Mouse (Mus musculus) stomach, postnatal 0 days (tissue): ENCODE results near the gene Crls1. TPM values are rescaled to one million over a fixed set of nuclear protein-coding genes. Genes with fewer than 3 reads are reported as not detected.

Source experiments
- ATAC-seq: fragments of 200-750 bp; cut with Nextera tagmentation; 2 replicates; pipeline ENCODE4 v1.8.0; 2017; ENCODE audit not compliant: low FRiP score, low TSS enrichment
- DNase-seq: peaks from one replicate; pipeline ENCODE4 v3.0.0-alpha.2; 2016; ENCODE audit warnings: low spot score
- H3K27ac ChIP-seq: fragments of 300-500 bp; sonication (generic); replicated peaks from 2 replicates; pipeline ENCODE4 v1.5.1; 2014; ENCODE audit warnings: mild to moderate bottlenecking, control low read depth
- H3K27me3 ChIP-seq: fragments of 300-500 bp; sonication (generic); 2 replicates; pipeline ENCODE4 v1.6.1; 2014; ENCODE audit warnings: low read length; ENCODE audit not compliant: control insufficient read depth, insufficient read depth
- H3K36me3 ChIP-seq: fragments of 300-500 bp; sonication (generic); 2 replicates; pipeline ENCODE4 v1.6.1; 2014; ENCODE audit warnings: low read length, mixed read lengths; ENCODE audit not compliant: control insufficient read depth, insufficient read depth
- H3K4me1 ChIP-seq: fragments of 300-500 bp; sonication (generic); replicated peaks from 2 replicates; pipeline ENCODE4 v1.6.1; 2014; ENCODE audit warnings: antibody characterized with exemption; ENCODE audit not compliant: control insufficient read depth, insufficient read depth
- H3K4me2 ChIP-seq: fragments of 300-500 bp; sonication (generic); replicated peaks from 2 replicates; pipeline ENCODE4 v1.6.1; 2014; ENCODE audit warnings: low read depth, mild to moderate bottlenecking, control low read depth, moderate library complexity
- H3K4me3 ChIP-seq: fragments of 300-500 bp; sonication (generic); 2 replicates; pipeline ENCODE4 v1.5.1; 2014; ENCODE audit warnings: low read depth, low read length, control low read depth
- H3K9ac ChIP-seq: fragments of 300-500 bp; sonication (generic); 2 replicates; pipeline ENCODE4 v1.6.1; 2014; ENCODE audit warnings: mild to moderate bottlenecking, low read length, control low read depth, mixed read lengths
- H3K9me3 ChIP-seq: fragments of 300-500 bp; sonication (generic); 2 replicates; pipeline ENCODE4 v1.6.1; 2016; ENCODE audit warnings: low read length; ENCODE audit not compliant: control insufficient read depth
- CTCF ChIP-seq: IDR thresholded peaks from 2 replicates; pipeline ENCODE4 v1.5.1; 2016; ENCODE audit warnings: antibody characterized with exemption, low read depth, mild to moderate bottlenecking, moderate library complexity
- EP300 ChIP-seq: optimal IDR thresholded peaks from 2 replicates; pipeline ENCODE3; 2016; ENCODE audit warnings: antibody characterized with exemption
- WGBS: fragments of 180-500 bp; shearing (Covaris S2); extraction: QIAGEN DNeasy Blood & Tissue Kit; methylation state at CpG from one replicate; pipeline ENCODE4 v1.1.7; 2014; 5-methylcytosine and 5-hydroxymethylcytosine counted together
- polyA plus RNA-seq: library from polyadenylated mRNA; unstranded; fragments of >200 nt; fragmentation: Nextera tagmentation; extraction: Ambion mirVana; gene quantifications from 2 replicates; pipeline ENCODE4 v1.2.1, GENCODE M21; 2015

Gene Crls1
- polyA plus RNA-seq, 1 experiment from 2014 or later, result 27.8 TPM

- H3K36me3 ChIP-seq, result no peaks in the 10 kb centered on the region
Observed at GRCm38 (mm10) chr2:132876991-132877390, 30.5 kb downstream of the Crls1 start.

GRCm38 (mm10) chr2:132879261-132880044 lies 33.0 kb downstream of the Crls1 start:
- Histone ChIP-seq H3K4me2 (peak overlapping the region; percentile 85), H3K36me3 (no peaks in the 10 kb centered on the region), H3K9ac (no peak overlapping the region), H3K27me3 (peaks cover 11% of the 10 kb centered on the region; the same call in 1 of the 2 replicates), H3K4me3 (peak overlapping the region; percentile 43), H3K27ac (no peak overlapping the region), H3K4me1 (peaks cover 6% of the 10 kb centered on the region; the same call in 1 of the 2 replicates), H3K9me3 (no peaks in the 10 kb centered on the region)
- DNase-seq, result peak; percentile 51
- TF ChIP-seq EP300, result no peak
- TF ChIP-seq CTCF, result no peak
- WGBS, result 1% methylated on average over 58 of the region's 58 CpGs
- ATAC-seq, result peak; percentile 56; the same call in 1 of the 2 replicates

More at GRCm38 (mm10) chr2:132876991-132877390, 30.5 kb downstream of the Crls1 start:
- Histone ChIP-seq H3K4me1 (peaks cover 6% of the 10 kb centered on the region; the same call in 1 of the 2 replicates), H3K9ac (no peak overlapping the region), H3K27me3 (peaks cover 11% of the 10 kb centered on the region; the same call in 1 of the 2 replicates), H3K4me2 (no peak overlapping the region), H3K4me3 (no peak overlapping the region), H3K27ac (no peak overlapping the region), H3K9me3 (no peaks in the 10 kb centered on the region)
- DNase-seq (no peak), ATAC-seq (no peak)
- 62% methylated on average over 1 of the region's 1 CpGs for WGBS
- TF ChIP-seq EP300 (no peak), CTCF (no peak)

- Histone ChIP-seq H3K9me3 (no peaks in the 10 kb centered on the region), H3K4me2 (peak within 1 kb of the TSS; percentile 85), H3K4me3 (peak within 1 kb of the TSS; percentile 43; the same call in 1 of the 2 replicates), H3K9ac (no peak within 1 kb of the TSS), H3K27me3 (peaks cover 11% of the 10 kb centered on the region; the same call in 1 of the 2 replicates), H3K27ac (no peak within 1 kb of the TSS), H3K4me1 (peaks cover 6% of the 10 kb centered on the region; the same call in 1 of the 2 replicates), H3K36me3 (no peaks in the 10 kb centered on the region)
- TF ChIP-seq CTCF (no peak), EP300 (no peak)
- DNase-seq (no peak), ATAC-seq (no peak)
- WGBS, result 21% methylated on average over 12 of the region's 12 CpGs
Observed at GRCm38 (mm10) chr2:132880844-132881645, 34.6 kb downstream of the Crls1 start, which contains the start of gene Lrrn4. Gene Lrrn4, minus strand, starts transcription at chr2:132880891.

- no peaks in the 10 kb centered on the region for H3K9me3 ChIP-seq
- H3K27ac ChIP-seq, result no peak overlapping the region
- no peaks in the 10 kb centered on the region; the same call in 1 of the 2 replicates for H3K4me1 ChIP-seq
- no peak for DNase-seq
- ATAC-seq, result no peak
- no peak overlapping the region for H3K9ac ChIP-seq
- 38% methylated on average over 8 of the region's 8 CpGs for WGBS
- no peak for TF ChIP-seq EP300
- no peak for TF ChIP-seq CTCF
- no peak overlapping the region for H3K4me2 ChIP-seq
- no peak overlapping the region for H3K4me3 ChIP-seq
- 0 out of 2 replicates have a peak, but pooled peaks cover 3% of the 10 kb centered on the region for H3K27me3 ChIP-seq
- H3K36me3 ChIP-seq, result no peaks in the 10 kb centered on the region
Observed at GRCm38 (mm10) chr2:132884303-132884967, 38.0 kb downstream of the Crls1 start.

GRCm38 (mm10) chr2:132885312-132885711 lies 38.8 kb downstream of the Crls1 start:
- Histone ChIP-seq H3K9ac (no peak overlapping the region), H3K36me3 (no peaks in the 10 kb centered on the region), H3K4me3 (no peak overlapping the region), H3K27me3 (0 out of 2 replicates have a peak, but pooled peaks cover 3% of the 10 kb centered on the region), H3K27ac (no peak overlapping the region), H3K4me1 (no peaks in the 10 kb centered on the region), H3K9me3 (no peaks in the 10 kb centered on the region), H3K4me2 (no peak overlapping the region)
- no peak for ATAC-seq
- WGBS, result 86% methylated on average over 7 of the region's 7 CpGs
- no peak for TF ChIP-seq EP300
- no peak for TF ChIP-seq CTCF
- DNase-seq, result no peak
